Mouse (Mus musculus): Measurements from ENCODE around the gene Slc47a2.

DNA sequence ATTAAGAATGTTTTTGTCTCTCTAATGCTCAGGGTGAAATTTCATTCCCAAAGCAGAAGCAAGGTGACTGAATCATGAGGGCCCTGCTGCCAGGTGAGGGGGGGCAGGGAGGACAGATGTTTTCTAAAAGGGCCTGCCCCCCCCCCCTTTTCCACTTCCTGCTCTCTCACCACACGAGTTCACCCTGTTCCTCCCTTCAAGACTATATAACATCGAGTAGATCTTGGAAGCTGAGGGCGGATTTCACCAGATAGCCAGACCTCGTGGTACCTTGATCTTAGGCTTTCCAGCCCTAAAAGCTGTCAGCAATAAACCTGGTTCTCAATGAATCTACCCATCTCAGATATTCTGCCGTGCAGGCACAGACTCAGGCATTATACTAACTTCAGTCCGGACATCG lies 32.3 kb downstream of the Slc47a2 start:
- TF ChIP-seq CTCF (IDR thresholded peaks at IDR 0.05; ENCODE audit: low read depth, low read length) = no peak
- no peak for TF ChIP-seq GATA1 (IDR thresholded peaks at IDR 0.05; ENCODE audit: borderline replicate concordance, low read length)
- no peak for TF ChIP-seq TAL1 (conservative IDR thresholded peaks at IDR 0.05; ENCODE audit: low read depth, low read length)
- no peak for TF ChIP-seq GATA2 (IDR thresholded peaks at IDR 0.05; ENCODE audit: borderline replicate concordance, low read depth, low read length)
- TF ChIP-seq POLR2AphosphoS5 (IDR thresholded peaks at IDR 0.05; ENCODE audit: insufficient replicate concordance, low read depth, low read length) = no peak

Measured in G1E (cell line).